In genomic region chr11:3832193-3832901, GRCm38 (mm10) we compare ENCODE assay signal across 9 mouse cellular contexts. TPM values are rescaled to one million over a fixed set of nuclear protein-coding genes. Genes with fewer than 3 reads are reported as not detected.
A peak's percentile ranks its signal among the peaks of the same experiment; 100 is the strongest.
DNase-seq lines count a peak whose midpoint lies in the region; ATAC-seq and TF ChIP-seq lines count a peak whose summit lies in the region.
"Had no signal": no experiment of that assay in that cellular context is flagged by ENCODE, and none has a peak within 500 bp of the region (broad histone marks: within the 10 kb centered on the region; RNA-seq: fewer than 3 reads in every experiment).

No protein-coding gene starts in this region.

- DNase-seq in gastrocnemius, adult 2 months, result peak; percentile 52
- no peak for DNase-seq in gastrocnemius, postnatal 14 days
- DNase-seq in midbrain, postnatal 0 days (ENCODE audit: low spot score), result no peak
- peak; percentile 17 for DNase-seq in adrenal gland, adult 2 months
- DNase-seq in left cerebral cortex, postnatal 4 days, result peak; percentile 42
- DNase-seq in c-Kit-positive CD71-positive TER-119-positive erythroid progenitor cells, embryonic 14.5 days (ENCODE audit: low spot score), result no peak
- no peak for DNase-seq in midbrain, embryonic 10.5 days (ENCODE audit: low spot score)

- H3K4me2 ChIP-seq in midbrain, postnatal 0 days (ENCODE audit: low read depth, low read length, poor library complexity, severe bottlenecking), result no peak overlapping the region
- H3K4me2 ChIP-seq in midbrain, embryonic 15.5 days, result no peak overlapping the region
- H3K4me2 ChIP-seq: midbrain, embryonic 12.5 days had no signal

- no peaks in the 10 kb centered on the region for H3K9me3 ChIP-seq in midbrain, postnatal 0 days (ENCODE audit: low read length)
- H3K9me3 ChIP-seq in midbrain, embryonic 15.5 days, result no peaks in the 10 kb centered on the region
- peaks cover 12% of the 10 kb centered on the region; the same call in 1 of the 2 replicates for H3K9me3 ChIP-seq in midbrain, embryonic 10.5 days (replicated peaks)

- no peak overlapping the region for H3K4me3 ChIP-seq in gastrocnemius, adult 2 months
- no peak overlapping the region for H3K4me3 ChIP-seq in midbrain, postnatal 0 days (ENCODE audit: low read depth, low read length)
- no peak overlapping the region for H3K4me3 ChIP-seq in midbrain, embryonic 15.5 days
- no peak overlapping the region for H3K4me3 ChIP-seq in midbrain, embryonic 10.5 days
- H3K4me3 ChIP-seq: midbrain, embryonic 12.5 days had no signal

- 47% methylated on average over 6 of the region's 6 CpGs for WGBS in midbrain, postnatal 0 days
- WGBS in midbrain, embryonic 15.5 days, result 50% methylated on average over 6 of the region's 6 CpGs
- 51% methylated on average over 6 of the region's 6 CpGs for WGBS in midbrain, embryonic 10.5 days

- intact Hi-C loops in gastrocnemius, adult 2 months (cut with DNase I), result no loop called here
- intact Hi-C loops in gastrocnemius, postnatal 14 days (cut with DNase I; ENCODE audit: low total_unique reads), result no loop called here
- intact Hi-C loops in left cerebral cortex, postnatal 4 days (cut with DNase I), result no loop called here

- no peak overlapping the region for H3K9ac ChIP-seq in midbrain, postnatal 0 days (replicated peaks; ENCODE audit: low read length, poor library complexity, severe bottlenecking)
- H3K9ac ChIP-seq in midbrain, embryonic 15.5 days, result no peak overlapping the region
- H3K9ac ChIP-seq: midbrain, embryonic 12.5 days had no signal

- H3K36me3 ChIP-seq in midbrain, postnatal 0 days (ENCODE audit: insufficient read depth, low read length), result no peaks in the 10 kb centered on the region
- no peaks in the 10 kb centered on the region for H3K36me3 ChIP-seq in midbrain, embryonic 15.5 days (replicated peaks)
- no peaks in the 10 kb centered on the region for H3K36me3 ChIP-seq in midbrain, embryonic 10.5 days
- H3K36me3 ChIP-seq: midbrain, embryonic 12.5 days had no signal

- peak; percentile 64 for TF ChIP-seq CTCF in gastrocnemius, adult 2 months (IDR thresholded peaks at IDR 0.05)
- TF ChIP-seq CTCF in midbrain, postnatal 0 days (IDR thresholded peaks at IDR 0.05), result peak; percentile 72

- no peak for ATAC-seq in midbrain, postnatal 0 days (ENCODE audit: low FRiP score)
- ATAC-seq in midbrain, embryonic 15.5 days (replicated peaks), result no peak

- no peak overlapping the region for H3K27ac ChIP-seq in gastrocnemius, adult 2 months
- H3K27ac ChIP-seq in midbrain, postnatal 0 days (ENCODE audit: low read depth, low read length), result no peak overlapping the region
- H3K27ac ChIP-seq in midbrain, embryonic 15.5 days, result no peak overlapping the region
- no peak overlapping the region for H3K27ac ChIP-seq in midbrain, embryonic 10.5 days (replicated peaks)
- H3K27ac ChIP-seq: midbrain, embryonic 12.5 days had no signal

- no peaks in the 10 kb centered on the region for H3K4me1 ChIP-seq in midbrain, postnatal 0 days (ENCODE audit: insufficient read depth, low read length)
- no peaks in the 10 kb centered on the region for H3K4me1 ChIP-seq in midbrain, embryonic 15.5 days
- H3K4me1 ChIP-seq in midbrain, embryonic 10.5 days, result peaks cover 12% of the 10 kb centered on the region; the same call in 1 of the 2 replicates
- H3K4me1 ChIP-seq: midbrain, embryonic 12.5 days had no signal

- no peaks in the 10 kb centered on the region for H3K27me3 ChIP-seq in midbrain, postnatal 0 days (ENCODE audit: insufficient read depth, low read length)
- no peaks in the 10 kb centered on the region for H3K27me3 ChIP-seq in midbrain, embryonic 15.5 days (replicated peaks)
- peaks cover 5% of the 10 kb centered on the region; the same call in 1 of the 2 replicates for H3K27me3 ChIP-seq in midbrain, embryonic 10.5 days (ENCODE audit: low read depth, poor library complexity, severe bottlenecking)

RNA-seq across cellular contexts. Expression of gene Osbp2, which starts 31.4 kb away (rescaled TPM):
- 1 to 10 TPM in 1 of 2 experiments, under 1 TPM in 1; 0.71 to 1.3 TPM for total RNA-seq in gastrocnemius, adult 2 months (2021)
- under 1 TPM; 0.45 to 0.47 TPM for total RNA-seq in gastrocnemius, postnatal 14 days (2021)
- 67.2 and 96.0 TPM in 2 replicates for total RNA-seq in midbrain, postnatal 0 days (2014; rRNA removed)
- 51.8 and 52.5 TPM in 2 replicates for polyA plus RNA-seq in midbrain, postnatal 0 days (2015; fragmentation: Nextera tagmentation; extraction: Ambion mirVana)
- polyA plus RNA-seq in midbrain, embryonic 15.5 days (2015; fragmentation: Nextera tagmentation; extraction: Ambion mirVana), result 33.5 and 36.2 TPM in 2 replicates
- 1 to 10 TPM; 2.2 to 3.7 TPM for total RNA-seq in adrenal gland, adult 2 months (2021)
- polyA plus RNA-seq in adrenal gland, adult 2 months (2012; rRNA removed), result 1.9 and 2.2 TPM in 2 replicates
- total RNA-seq in left cerebral cortex, postnatal 4 days (2021), result 10 to 100 TPM; 61.6 to 62.1 TPM
- polyA plus RNA-seq in midbrain, embryonic 10.5 days (2016; fragmentation: Nextera tagmentation; extraction: Ambion mirVana), result 1.4 and 2.2 TPM in 2 replicates

Comparison
In these comparisons a context has a peak if more than half of its experiments do, and no peak if none do; other contexts are left out.
1. DNase-seq: peak in gastrocnemius, adult 2 months (single experiment), adrenal gland, adult 2 months (single experiment) and left cerebral cortex, postnatal 4 days (single experiment); none in gastrocnemius, postnatal 14 days (single experiment), midbrain, postnatal 0 days (single experiment), c-Kit-positive CD71-positive TER-119-positive erythroid progenitor cells, embryonic 14.5 days (single experiment) and midbrain, embryonic 10.5 days (single experiment).
2. RNA of gene Osbp2, which starts 31.4 kb away (total RNA-seq): 67.2 to 96.0 TPM in midbrain, postnatal 0 days and 61.6 to 62.1 TPM in left cerebral cortex, postnatal 4 days; 2.2 to 3.7 TPM in adrenal gland, adult 2 months, 0.71 to 1.3 TPM in gastrocnemius, adult 2 months and 0.45 to 0.47 TPM in gastrocnemius, postnatal 14 days; every median in the first group is over 10 times any median in the second.